Mouse (Mus musculus) CH12.LX (cell line): ENCODE measurements around the gene Dlgap1.

Experiments used
- EP300 ChIP-seq: IDR thresholded peaks from 2 replicates; pipeline ENCODE4 v1.6.1; 2011; ENCODE audit warnings: low read length, improper control_type of control experiment
- HCFC1 ChIP-seq: IDR thresholded peaks from 2 replicates; pipeline ENCODE4 v1.6.1; 2012; ENCODE audit warnings: low read depth, mild to moderate bottlenecking, inconsistent platforms, low read length, improper control_type of control experiment
- POLR2A ChIP-seq: IDR thresholded peaks from 2 replicates; pipeline ENCODE4 v1.6.1; 2011; ENCODE audit warnings: low read depth, mild to moderate bottlenecking, improper control_type of control experiment, low read length

DNA sequence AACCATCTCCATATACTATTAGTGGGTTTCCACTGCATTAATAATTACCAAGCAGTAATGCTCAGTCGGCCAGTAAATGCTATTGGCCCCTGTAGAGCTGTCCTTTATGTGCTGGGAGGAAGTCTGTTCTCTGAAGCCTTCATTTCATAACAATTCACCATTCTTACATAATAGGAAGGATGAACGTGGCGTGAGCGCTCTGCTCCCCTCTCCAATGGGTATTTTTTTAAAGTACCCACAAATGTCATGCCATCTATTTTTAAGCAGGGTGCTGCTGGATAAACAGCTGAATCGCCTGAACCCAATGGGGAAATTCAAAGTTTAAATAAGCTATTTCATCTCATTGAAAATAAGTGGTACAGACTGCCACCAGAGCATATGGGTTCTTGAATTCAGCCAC, 602.0 kb downstream of the Dlgap1 start:
- TF ChIP-seq POLR2A: no peak
- TF ChIP-seq EP300: no peak
- TF ChIP-seq HCFC1: no peak
